Mouse (Mus musculus): Measurements from ENCODE around the gene Sdr39u1. TPM values are rescaled to one million over a fixed set of nuclear protein-coding genes. Genes with fewer than 3 reads are reported as not detected.

Gene Sdr39u1
- total RNA-seq, 2 experiments from 2014 or later, result 71.5 to 78.4 TPM

- intact Hi-C loops (cut with DNase I), result no loop called here
- no peak for DNase-seq
These were observed 14.8 kb downstream of the Sdr39u1 start for GRCm38 (mm10) chr14:55885114-55885790.

GRCm38 (mm10) chr14:55884713-55885113, 15.4 kb downstream of the Sdr39u1 start, which contains the start of gene Khnyn:
Gene Khnyn, plus strand, starts transcription at chr14:55884947.
- DNase-seq, result peak; percentile 94 to 95
- intact Hi-C loops (cut with DNase I), result no loop called here

GRCm38 (mm10) chr14:55884166-55884565, 15.9 kb downstream of the Sdr39u1 start, which contains the start of gene Cbln3:
Gene Cbln3, minus strand, starts transcription at chr14:55884392.
- peak; percentile 80 to 81 for DNase-seq
- intact Hi-C loops (cut with DNase I), result no loop called here

GRCm38 (mm10) chr14:55883663-55884062, 16.4 kb downstream of the Sdr39u1 start:
- no peak for DNase-seq
- intact Hi-C loops (cut with DNase I), result no loop called here

- no peak for DNase-seq
- intact Hi-C loops (cut with DNase I), result no loop called here
These were observed 16.9 kb downstream of the Sdr39u1 start for GRCm38 (mm10) chr14:55883149-55883661.

- intact Hi-C loops (cut with DNase I), result no loop called here
- DNase-seq, result no peak
These were observed 17.9 kb downstream of the Sdr39u1 start for GRCm38 (mm10) chr14:55882171-55882641.

- intact Hi-C loops (cut with DNase I), result no loop called here
- DNase-seq, result no peak
These were observed 19.1 kb downstream of the Sdr39u1 start for GRCm38 (mm10) chr14:55880982-55881381.

GRCm38 (mm10) chr14:55879623-55880022, 20.5 kb downstream of the Sdr39u1 start:
- intact Hi-C loops (cut with DNase I), result no loop called here

GRCm38 (mm10) chr14:55878316-55878940, 21.7 kb downstream of the Sdr39u1 start:
- no peak for DNase-seq
- intact Hi-C loops (cut with DNase I), result no loop called here

More at GRCm38 (mm10) chr14:55879623-55880022, 20.5 kb downstream of the Sdr39u1 start:
- DNase-seq, result peak; percentile 74 to 84

GRCm38 (mm10) chr14:55877469-55878315, 22.4 kb downstream of the Sdr39u1 start:
- no peak for DNase-seq
- intact Hi-C loops (cut with DNase I), result no loop called here

GRCm38 (mm10) chr14:55873714-55874683, 26.1 kb downstream of the Sdr39u1 start:
- DNase-seq, result peak; percentile 78 to 85
- intact Hi-C loops (cut with DNase I), result loop anchor here (1.0 kb wide), 1 partner anchor 44 kb away; no protein-coding TSS in a partner anchor

- DNase-seq, result no peak
- intact Hi-C loops (cut with DNase I), result no loop called here
These were observed 26.8 kb downstream of the Sdr39u1 start for GRCm38 (mm10) chr14:55873242-55873713.

- intact Hi-C loops (cut with DNase I), result no loop called here
- no peak for DNase-seq
These were observed 27.5 kb downstream of the Sdr39u1 start for GRCm38 (mm10) chr14:55872551-55872950.

- DNase-seq, result no peak
- intact Hi-C loops (cut with DNase I), result no loop called here
These were observed 28.1 kb downstream of the Sdr39u1 start for GRCm38 (mm10) chr14:55872039-55872438.

GRCm38 (mm10) chr14:55869538-55869937, 30.6 kb downstream of the Sdr39u1 start:
- no peak for DNase-seq
- intact Hi-C loops (cut with DNase I), result no loop called here

- intact Hi-C loops (cut with DNase I), result no loop called here
- DNase-seq, result no peak
These were observed 31.7 kb downstream of the Sdr39u1 start for GRCm38 (mm10) chr14:55868230-55869026.

- intact Hi-C loops (cut with DNase I), result loop anchor here (1.0 kb wide), 1 partner anchor 45 kb away; no protein-coding TSS in a partner anchor
These were observed 33.1 kb downstream of the Sdr39u1 start for GRCm38 (mm10) chr14:55866962-55867361.

GRCm38 (mm10) chr14:55863773-55864172, 36.3 kb downstream of the Sdr39u1 start:
- intact Hi-C loops (cut with DNase I), result loop anchor here (2.0 kb wide), 1 partner anchor 81 kb away; no protein-coding TSS in a partner anchor
- peak; percentile 76 to 89 for DNase-seq

More at GRCm38 (mm10) chr14:55866962-55867361, 33.1 kb downstream of the Sdr39u1 start:
- peak; percentile 66 to 78 for DNase-seq

All from heart, postnatal 14 days (tissue).